Mouse (Mus musculus) small intestine, adult 2 months (tissue): ENCODE measurements around the gene Plxnc1.

Experiments
- CTCF ChIP-seq: fragments of 200-500 bp; IDR thresholded peaks from 2 replicates; pipeline ENCODE4 v1.5.1; 2012; ENCODE audit warnings: low read depth, mild to moderate bottlenecking, control low read depth, inconsistent platforms, low read length, moderate library complexity, mixed read lengths; ENCODE audit not compliant: insufficient replicate concordance, insufficient read length; ENCODE audit errors: extremely low read depth
- POLR2A ChIP-seq: fragments of 200-500 bp; IDR thresholded peaks from 2 replicates; pipeline ENCODE4 v1.6.1; 2012; ENCODE audit warnings: low read depth, mild to moderate bottlenecking, control low read depth, inconsistent platforms, low read length, moderate library complexity

DNA sequence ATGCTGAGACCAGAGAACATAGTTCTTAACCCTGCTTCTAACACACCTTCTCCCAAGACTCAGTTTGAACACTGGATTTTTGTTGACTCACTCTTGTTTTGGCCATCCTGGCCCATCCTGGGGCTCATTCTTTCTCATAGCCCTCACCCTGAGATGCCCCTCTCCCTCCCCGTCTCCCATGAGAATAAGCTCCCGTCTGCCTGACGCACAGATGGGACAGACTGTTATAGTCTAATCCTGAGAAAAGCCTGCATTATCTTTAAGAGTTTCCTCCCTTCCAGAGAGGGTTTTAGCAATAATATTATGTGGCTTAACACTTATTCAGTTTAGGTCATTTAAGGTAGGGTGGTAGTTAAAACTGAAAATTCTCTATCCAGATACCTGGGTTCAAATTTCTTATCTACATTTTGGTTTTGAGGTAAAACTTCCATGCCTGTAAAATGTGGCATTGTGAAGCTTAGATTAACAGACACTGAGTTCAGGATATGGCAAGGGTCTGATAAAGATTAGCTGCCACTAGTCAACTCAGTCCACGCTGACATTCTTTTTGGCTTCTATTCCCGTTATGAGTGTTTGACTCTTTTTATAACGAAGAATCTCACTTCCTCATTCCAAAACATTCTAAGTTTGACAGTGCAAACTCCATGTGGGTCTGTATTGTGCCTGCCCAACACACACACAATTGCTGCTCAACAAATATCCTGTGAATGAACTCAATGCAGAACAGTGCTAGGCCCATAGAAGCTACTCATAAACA is 86.2 kb downstream of the Plxnc1 start:
- TF ChIP-seq CTCF = no peak
- no peak for TF ChIP-seq POLR2A
